Mouse (Mus musculus) spleen, adult 2 months (tissue): ENCODE results near the gene Zfyve1.

Experiments used
- CTCF ChIP-seq: fragments of 200-500 bp; IDR thresholded peaks from 2 replicates; pipeline ENCODE4 v1.5.1; 2011; ENCODE audit warnings: mild to moderate bottlenecking, inconsistent platforms; ENCODE audit not compliant: insufficient read depth, insufficient read length, insufficient replicate concordance; ENCODE audit errors: extremely low read depth
- POLR2A ChIP-seq: fragments of 200-500 bp; IDR thresholded peaks from 2 replicates; pipeline ENCODE4 v1.6.1; 2011; ENCODE audit warnings: low read depth, low read length, inconsistent platforms

DNA sequence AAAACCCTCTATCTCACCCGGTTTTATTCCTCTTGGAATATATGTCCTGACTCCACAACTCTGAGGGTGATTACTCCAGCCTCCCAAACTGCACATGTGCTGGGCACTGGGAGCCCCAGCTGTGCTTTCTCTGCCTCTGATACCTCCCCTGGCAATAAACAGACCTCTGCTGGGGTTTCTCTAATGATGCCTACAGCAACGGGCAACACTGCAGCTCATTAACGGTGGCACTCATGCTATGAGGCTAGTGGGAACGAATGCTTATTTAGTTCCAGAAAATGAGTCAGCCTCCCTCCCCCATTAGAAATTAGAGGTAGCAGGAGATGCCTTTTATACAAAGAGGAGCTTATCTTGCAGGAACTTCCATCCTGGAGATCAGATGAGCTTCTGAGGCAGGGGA, 84.2 kb downstream of the Zfyve1 start:
- no peak for TF ChIP-seq POLR2A
- TF ChIP-seq CTCF: no peak
